Mouse (Mus musculus): ENCODE results near the gene Msx1. TPM values are rescaled to one million over a fixed set of nuclear protein-coding genes. Genes with fewer than 3 reads are reported as not detected.

Msx1 gene
- polyA plus RNA-seq, 1 experiment from 2014 or later: 1.1 TPM

- WGBS: 51% methylated on average over 5 of the region's 5 CpGs
- no peak for ATAC-seq (ENCODE audit: low FRiP score, low TSS enrichment)
- H3K36me3 ChIP-seq (ENCODE audit: control insufficient read depth, insufficient read depth, low read length): no peaks in the 10 kb centered on the region
- H3K4me3 ChIP-seq (ENCODE audit: low read depth, low read length): no peak overlapping the region
- no peaks in the 10 kb centered on the region for H3K9me3 ChIP-seq (ENCODE audit: control insufficient read depth, low read length)
- no peak for TF ChIP-seq CTCF (IDR thresholded peaks at IDR 0.05; ENCODE audit: low read depth)
- no peak for TF ChIP-seq EP300 (optimal IDR thresholded peaks at IDR 0.05)
- no peak overlapping the region for H3K9ac ChIP-seq (ENCODE audit: low read length)
- no peak overlapping the region for H3K27ac ChIP-seq (replicated peaks)
- no peaks in the 10 kb centered on the region for H3K4me1 ChIP-seq (replicated peaks; ENCODE audit: control insufficient read depth, insufficient read depth)
- H3K4me2 ChIP-seq (replicated peaks; ENCODE audit: low read depth): no peak overlapping the region
- DNase-seq (ENCODE audit: low spot score): no peak
- no peaks in the 10 kb centered on the region for H3K27me3 ChIP-seq (ENCODE audit: control insufficient read depth, insufficient read depth, low read length)
These were observed 31.7 kb upstream of the Msx1 start for GRCm38 (mm10) chr5:37856057-37856456.

GRCm38 (mm10) chr5:37854233-37854632 lies 29.9 kb upstream of the Msx1 start:
- Histone ChIP-seq H3K4me3 (ENCODE audit: low read depth, low read length) (no peak overlapping the region), H3K27ac (replicated peaks) (no peak overlapping the region), H3K9me3 (ENCODE audit: control insufficient read depth, low read length) (no peaks in the 10 kb centered on the region), H3K27me3 (ENCODE audit: control insufficient read depth, insufficient read depth, low read length) (no peaks in the 10 kb centered on the region), H3K4me1 (replicated peaks; ENCODE audit: control insufficient read depth, insufficient read depth) (no peaks in the 10 kb centered on the region), H3K4me2 (replicated peaks; ENCODE audit: low read depth) (no peak overlapping the region), H3K9ac (ENCODE audit: low read length) (no peak overlapping the region), H3K36me3 (ENCODE audit: control insufficient read depth, insufficient read depth, low read length) (no peaks in the 10 kb centered on the region)
- ATAC-seq (ENCODE audit: low FRiP score, low TSS enrichment) (no peak), DNase-seq (ENCODE audit: low spot score) (no peak)
- TF ChIP-seq CTCF (IDR thresholded peaks at IDR 0.05; ENCODE audit: low read depth) (no peak), EP300 (optimal IDR thresholded peaks at IDR 0.05) (no peak)
- 51% methylated on average over 6 of the region's 6 CpGs for WGBS

GRCm38 (mm10) chr5:37851305-37851982 lies 27.1 kb upstream of the Msx1 start:
- no peaks in the 10 kb centered on the region for H3K36me3 ChIP-seq (ENCODE audit: control insufficient read depth, insufficient read depth, low read length)
- H3K27me3 ChIP-seq (ENCODE audit: control insufficient read depth, insufficient read depth, low read length): no peaks in the 10 kb centered on the region
- 53% methylated on average over 15 of the region's 15 CpGs for WGBS
- H3K9me3 ChIP-seq (ENCODE audit: control insufficient read depth, low read length): no peaks in the 10 kb centered on the region
- DNase-seq (ENCODE audit: low spot score) (no peak), ATAC-seq (ENCODE audit: low FRiP score, low TSS enrichment) (no peak)
- H3K9ac ChIP-seq (ENCODE audit: low read length): no peak overlapping the region
- H3K4me1 ChIP-seq (replicated peaks; ENCODE audit: control insufficient read depth, insufficient read depth): no peaks in the 10 kb centered on the region
- H3K4me3 ChIP-seq (ENCODE audit: low read depth, low read length): no peak overlapping the region
- TF ChIP-seq EP300 (optimal IDR thresholded peaks at IDR 0.05): no peak
- TF ChIP-seq CTCF (IDR thresholded peaks at IDR 0.05; ENCODE audit: low read depth): no peak
- H3K4me2 ChIP-seq (replicated peaks; ENCODE audit: low read depth): no peak overlapping the region
- H3K27ac ChIP-seq (replicated peaks): no peak overlapping the region

GRCm38 (mm10) chr5:37848991-37849719 lies 24.8 kb upstream of the Msx1 start:
- ATAC-seq (ENCODE audit: low FRiP score, low TSS enrichment): peak; percentile 56; the same call in 1 of the 2 replicates

GRCm38 (mm10) chr5:37836267-37836646 lies 11.9 kb upstream of the Msx1 start:
- 33% methylated on average over 3 of the region's 3 CpGs for WGBS
- no peaks in the 10 kb centered on the region for H3K36me3 ChIP-seq (ENCODE audit: control insufficient read depth, insufficient read depth, low read length)
- DNase-seq (ENCODE audit: low spot score) (no peak), ATAC-seq (ENCODE audit: low FRiP score, low TSS enrichment) (no peak)
- H3K4me1 ChIP-seq (replicated peaks; ENCODE audit: control insufficient read depth, insufficient read depth): no peaks in the 10 kb centered on the region
- no peak overlapping the region for H3K4me3 ChIP-seq (ENCODE audit: low read depth, low read length)
- no peaks in the 10 kb centered on the region for H3K9me3 ChIP-seq (ENCODE audit: control insufficient read depth, low read length)
- no peak for TF ChIP-seq EP300 (optimal IDR thresholded peaks at IDR 0.05)
- no peak for TF ChIP-seq CTCF (IDR thresholded peaks at IDR 0.05; ENCODE audit: low read depth)
- no peak overlapping the region for H3K27ac ChIP-seq (replicated peaks)
- no peak overlapping the region for H3K9ac ChIP-seq (ENCODE audit: low read length)
- H3K27me3 ChIP-seq (ENCODE audit: control insufficient read depth, insufficient read depth, low read length): peaks cover 8% of the 10 kb centered on the region
- no peak overlapping the region for H3K4me2 ChIP-seq (replicated peaks; ENCODE audit: low read depth)

More at GRCm38 (mm10) chr5:37848991-37849719, 24.8 kb upstream of the Msx1 start:
- Histone ChIP-seq H3K27me3 (ENCODE audit: control insufficient read depth, insufficient read depth, low read length) (no peaks in the 10 kb centered on the region), H3K9ac (ENCODE audit: low read length) (no peak overlapping the region), H3K4me2 (replicated peaks; ENCODE audit: low read depth) (no peak overlapping the region), H3K9me3 (ENCODE audit: control insufficient read depth, low read length) (no peaks in the 10 kb centered on the region), H3K36me3 (ENCODE audit: control insufficient read depth, insufficient read depth, low read length) (no peaks in the 10 kb centered on the region), H3K4me3 (ENCODE audit: low read depth, low read length) (no peak overlapping the region), H3K4me1 (replicated peaks; ENCODE audit: control insufficient read depth, insufficient read depth) (no peaks in the 10 kb centered on the region), H3K27ac (replicated peaks) (no peak overlapping the region)
- TF ChIP-seq EP300 (optimal IDR thresholded peaks at IDR 0.05): no peak
- no peak for TF ChIP-seq CTCF (IDR thresholded peaks at IDR 0.05; ENCODE audit: low read depth)
- no peak for DNase-seq (ENCODE audit: low spot score)
- 25% methylated on average over 8 of the region's 8 CpGs for WGBS
